Mouse (Mus musculus) MEL (cell line): ENCODE results near the gene Gm42688.

Experiments used
- CHD1 ChIP-seq: IDR thresholded peaks from 2 replicates; pipeline ENCODE4 v1.6.1; 2012; ENCODE audit warnings: low read depth, mild to moderate bottlenecking, inconsistent platforms, low read length, improper control_type of control experiment
- EP300 ChIP-seq, 2 experiments: IDR thresholded peaks; 2 replicates each; pipeline ENCODE4 v1.6.1; 2011; ENCODE audit warnings: improper control_type of control experiment in 2 of 2, low read length in 2 of 2, low read depth in 1 of 2, mild to moderate bottlenecking in 1 of 2
- POLR2AphosphoS5 ChIP-seq: IDR thresholded peaks from 2 replicates; pipeline ENCODE4 v1.6.1; 2012; ENCODE audit warnings: low read depth, borderline replicate concordance, mild to moderate bottlenecking, inconsistent platforms, low read length, moderate library complexity, mixed read lengths
- ZC3H11A ChIP-seq: IDR thresholded peaks from 2 replicates; pipeline ENCODE4 v1.6.1; 2012; ENCODE audit warnings: low read depth, mild to moderate bottlenecking, inconsistent platforms, low read length, improper control_type of control experiment

GRCm38 (mm10) chr6:83156259-83156684 is 54.9 kb downstream of the Gm42688 start, which contains the start of the genes Wdr54 and 1700003E16Rik:
- no peak for TF ChIP-seq EP300 (IDR thresholded peaks at IDR 0.05; ENCODE audit: low read depth in 1 of 2, low read length in 2 of 2)
- no peak for TF ChIP-seq ZC3H11A
- TF ChIP-seq POLR2AphosphoS5 = no peak
- no peak for TF ChIP-seq CHD1
